Mouse (Mus musculus): Measurements from ENCODE around the gene Surf1.
A peak's percentile ranks its signal among the peaks of the same experiment; 100 is the strongest.

The Surf1 gene

GRCm38 (mm10) chr2:26908710-26909386 lies 7.5 kb downstream of the Surf1 start:
- peaks cover 84% of the 10 kb centered on the region for H3K36me3 ChIP-seq (ENCODE audit: insufficient read depth, low read length)
- H3K27me3 ChIP-seq (ENCODE audit: insufficient read depth, low read length): no peaks in the 10 kb centered on the region
- H3K9me3 ChIP-seq (ENCODE audit: low read length): peaks cover 24% of the 10 kb centered on the region
- H3K4me1 ChIP-seq (replicated peaks; ENCODE audit: low read depth, low read length): peaks cover 54% of the 10 kb centered on the region
- H3K4me3 ChIP-seq (replicated peaks; ENCODE audit: low read length): peak overlapping the region; percentile 99
- TF ChIP-seq NANOG (IDR thresholded peaks at IDR 0.05; ENCODE audit: borderline replicate concordance, low read length) (no peak), POU5F1 (IDR thresholded peaks at IDR 0.05; ENCODE audit: borderline replicate concordance, low read length) (no peak), CTCF (conservative IDR thresholded peaks at IDR 0.05; ENCODE audit: low read length) (no peak; the same call in 1 of the 2 replicates)

GRCm38 (mm10) chr2:26907109-26907508 lies 9.2 kb downstream of the Surf1 start:
- Histone ChIP-seq H3K4me1 (replicated peaks; ENCODE audit: low read depth, low read length) (peaks cover 53% of the 10 kb centered on the region), H3K36me3 (ENCODE audit: insufficient read depth, low read length) (peaks cover 69% of the 10 kb centered on the region), H3K9me3 (ENCODE audit: low read length) (peaks cover 9% of the 10 kb centered on the region), H3K27me3 (ENCODE audit: insufficient read depth, low read length) (no peaks in the 10 kb centered on the region), H3K4me3 (replicated peaks; ENCODE audit: low read length) (0 out of 2 replicates have a peak overlapping the region, but pooled peaks have one; percentile 24)
- no peak for TF ChIP-seq POU5F1 (IDR thresholded peaks at IDR 0.05; ENCODE audit: borderline replicate concordance, low read length)
- no peak for TF ChIP-seq NANOG (IDR thresholded peaks at IDR 0.05; ENCODE audit: borderline replicate concordance, low read length)
- peak; percentile 81 for TF ChIP-seq CTCF (conservative IDR thresholded peaks at IDR 0.05; ENCODE audit: low read length)

GRCm38 (mm10) chr2:26906431-26906830 lies 9.9 kb downstream of the Surf1 start:
- H3K4me3 ChIP-seq (replicated peaks; ENCODE audit: low read length): no peak overlapping the region
- H3K4me1 ChIP-seq (replicated peaks; ENCODE audit: low read depth, low read length): peaks cover 58% of the 10 kb centered on the region
- H3K9me3 ChIP-seq (ENCODE audit: low read length): peaks cover 2% of the 10 kb centered on the region
- no peaks in the 10 kb centered on the region for H3K27me3 ChIP-seq (ENCODE audit: insufficient read depth, low read length)
- TF ChIP-seq NANOG (IDR thresholded peaks at IDR 0.05; ENCODE audit: borderline replicate concordance, low read length): no peak
- no peak for TF ChIP-seq CTCF (conservative IDR thresholded peaks at IDR 0.05; ENCODE audit: low read length)
- TF ChIP-seq POU5F1 (IDR thresholded peaks at IDR 0.05; ENCODE audit: borderline replicate concordance, low read length): no peak
- peaks cover 68% of the 10 kb centered on the region for H3K36me3 ChIP-seq (ENCODE audit: insufficient read depth, low read length)

- Histone ChIP-seq H3K27me3 (ENCODE audit: insufficient read depth, low read length) (no peaks in the 10 kb centered on the region), H3K36me3 (ENCODE audit: insufficient read depth, low read length) (peaks cover 68% of the 10 kb centered on the region), H3K4me3 (replicated peaks; ENCODE audit: low read length) (no peak overlapping the region), H3K4me1 (replicated peaks; ENCODE audit: low read depth, low read length) (peaks cover 63% of the 10 kb centered on the region), H3K9me3 (ENCODE audit: low read length) (no peaks in the 10 kb centered on the region; the same call in 1 of the 2 replicates)
- TF ChIP-seq CTCF (conservative IDR thresholded peaks at IDR 0.05; ENCODE audit: low read length) (no peak), NANOG (IDR thresholded peaks at IDR 0.05; ENCODE audit: borderline replicate concordance, low read length) (no peak), POU5F1 (IDR thresholded peaks at IDR 0.05; ENCODE audit: borderline replicate concordance, low read length) (no peak)
Observed at GRCm38 (mm10) chr2:26905936-26906335, 10.4 kb downstream of the Surf1 start.

GRCm38 (mm10) chr2:26903311-26903710 lies 13.0 kb downstream of the Surf1 start:
- H3K27me3 ChIP-seq (ENCODE audit: insufficient read depth, low read length): no peaks in the 10 kb centered on the region
- TF ChIP-seq NANOG (IDR thresholded peaks at IDR 0.05; ENCODE audit: borderline replicate concordance, low read length): no peak
- TF ChIP-seq CTCF (conservative IDR thresholded peaks at IDR 0.05; ENCODE audit: low read length): no peak
- no peaks in the 10 kb centered on the region; the same call in none of the 2 replicates for H3K9me3 ChIP-seq (ENCODE audit: low read length)
- H3K36me3 ChIP-seq (ENCODE audit: insufficient read depth, low read length): peaks cover 84% of the 10 kb centered on the region
- H3K4me1 ChIP-seq (replicated peaks; ENCODE audit: low read depth, low read length): peaks cover 69% of the 10 kb centered on the region
- H3K4me3 ChIP-seq (replicated peaks; ENCODE audit: low read length): peak overlapping the region; percentile 98

GRCm38 (mm10) chr2:26902467-26903220 lies 13.7 kb downstream of the Surf1 start, which contains the start of gene Surf6:
Surf6 (minus strand) TSS chr2:26902879.
- Histone ChIP-seq H3K36me3 (ENCODE audit: insufficient read depth, low read length) (peaks cover 84% of the 10 kb centered on the region), H3K9me3 (ENCODE audit: low read length) (no peaks in the 10 kb centered on the region; the same call in none of the 2 replicates), H3K4me1 (replicated peaks; ENCODE audit: low read depth, low read length) (peaks cover 62% of the 10 kb centered on the region), H3K27me3 (ENCODE audit: insufficient read depth, low read length) (no peaks in the 10 kb centered on the region), H3K4me3 (replicated peaks; ENCODE audit: low read length) (peak within 1 kb of the TSS; percentile 98)
- no peak for TF ChIP-seq NANOG (IDR thresholded peaks at IDR 0.05; ENCODE audit: borderline replicate concordance, low read length)
- TF ChIP-seq CTCF (conservative IDR thresholded peaks at IDR 0.05; ENCODE audit: low read length): no peak
- no peak for TF ChIP-seq POU5F1 (IDR thresholded peaks at IDR 0.05; ENCODE audit: borderline replicate concordance, low read length)

- Histone ChIP-seq H3K27me3 (ENCODE audit: insufficient read depth, low read length) (no peaks in the 10 kb centered on the region), H3K9me3 (ENCODE audit: low read length) (no peaks in the 10 kb centered on the region; the same call in none of the 2 replicates), H3K4me1 (replicated peaks; ENCODE audit: low read depth, low read length) (peaks cover 55% of the 10 kb centered on the region), H3K4me3 (replicated peaks; ENCODE audit: low read length) (peak overlapping the region; percentile 98), H3K36me3 (ENCODE audit: insufficient read depth, low read length) (peaks cover 84% of the 10 kb centered on the region)
- TF ChIP-seq NANOG (IDR thresholded peaks at IDR 0.05; ENCODE audit: borderline replicate concordance, low read length) (no peak), CTCF (conservative IDR thresholded peaks at IDR 0.05; ENCODE audit: low read length) (no peak), POU5F1 (IDR thresholded peaks at IDR 0.05; ENCODE audit: borderline replicate concordance, low read length) (no peak)
Observed at GRCm38 (mm10) chr2:26901834-26902400, 14.4 kb downstream of the Surf1 start.

GRCm38 (mm10) chr2:26900731-26901130 lies 15.6 kb downstream of the Surf1 start:
- Histone ChIP-seq H3K9me3 (ENCODE audit: low read length) (peaks cover 6% of the 10 kb centered on the region), H3K4me1 (replicated peaks; ENCODE audit: low read depth, low read length) (peaks cover 55% of the 10 kb centered on the region), H3K27me3 (ENCODE audit: insufficient read depth, low read length) (no peaks in the 10 kb centered on the region), H3K4me3 (replicated peaks; ENCODE audit: low read length) (peak overlapping the region; percentile 98), H3K36me3 (ENCODE audit: insufficient read depth, low read length) (peaks cover 84% of the 10 kb centered on the region)
- no peak for TF ChIP-seq POU5F1 (IDR thresholded peaks at IDR 0.05; ENCODE audit: borderline replicate concordance, low read length)
- no peak for TF ChIP-seq CTCF (conservative IDR thresholded peaks at IDR 0.05; ENCODE audit: low read length)
- TF ChIP-seq NANOG (IDR thresholded peaks at IDR 0.05; ENCODE audit: borderline replicate concordance, low read length): no peak

All from E14TG2a.4 (cell line).